Mouse (Mus musculus): ENCODE data around the gene Tns1. TPM values are rescaled to one million over a fixed set of nuclear protein-coding genes. Genes with fewer than 3 reads are reported as not detected.
"Not testable (repeated sequence)": the region's sequence is repeated elsewhere in the genome, so short reads cannot be mapped to it uniquely, and the experiment has no call there.

The Tns1 gene
- total RNA-seq, 2 experiments from 2014 or later: 193 to 196 TPM

DNA sequence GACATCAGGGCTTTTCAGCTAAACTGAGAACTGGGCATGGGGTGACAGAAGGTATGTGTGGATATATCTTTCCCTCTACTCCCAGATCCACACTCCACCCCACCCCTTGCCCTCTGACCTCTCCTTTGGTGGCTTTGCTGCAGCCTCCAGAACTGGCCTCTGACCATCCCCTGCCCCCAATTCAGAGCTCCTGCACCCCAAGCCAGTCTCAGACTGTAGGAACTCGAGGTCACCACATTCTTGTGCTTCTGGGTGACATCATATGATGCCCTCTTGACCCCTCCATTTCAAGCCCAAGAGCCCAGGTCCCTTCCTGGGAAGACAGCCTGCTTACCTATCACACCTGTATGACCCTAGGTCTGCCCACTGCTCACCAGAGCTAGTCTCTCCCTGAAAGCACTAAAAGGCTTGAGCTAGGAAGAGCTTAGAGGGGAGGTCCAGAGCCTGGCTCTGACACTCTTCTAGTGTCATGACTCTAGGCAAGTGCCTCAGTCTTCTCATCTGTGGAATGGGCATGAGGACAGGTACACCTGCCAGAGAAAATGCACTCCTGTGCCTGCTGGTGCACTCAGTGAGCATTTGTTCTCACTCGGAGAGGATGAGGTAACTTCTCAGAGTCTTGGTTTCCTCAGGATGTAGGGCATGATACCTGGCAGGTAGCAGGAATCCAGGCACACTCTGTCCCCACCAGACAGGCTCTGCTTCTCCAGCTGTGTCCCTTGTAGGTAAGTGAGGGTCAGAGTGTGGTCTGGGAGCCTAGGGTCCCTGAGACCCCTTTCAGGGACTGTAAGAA lies 214.9 kb downstream of the Tns1 start:
- no peak for DNase-seq

DNA sequence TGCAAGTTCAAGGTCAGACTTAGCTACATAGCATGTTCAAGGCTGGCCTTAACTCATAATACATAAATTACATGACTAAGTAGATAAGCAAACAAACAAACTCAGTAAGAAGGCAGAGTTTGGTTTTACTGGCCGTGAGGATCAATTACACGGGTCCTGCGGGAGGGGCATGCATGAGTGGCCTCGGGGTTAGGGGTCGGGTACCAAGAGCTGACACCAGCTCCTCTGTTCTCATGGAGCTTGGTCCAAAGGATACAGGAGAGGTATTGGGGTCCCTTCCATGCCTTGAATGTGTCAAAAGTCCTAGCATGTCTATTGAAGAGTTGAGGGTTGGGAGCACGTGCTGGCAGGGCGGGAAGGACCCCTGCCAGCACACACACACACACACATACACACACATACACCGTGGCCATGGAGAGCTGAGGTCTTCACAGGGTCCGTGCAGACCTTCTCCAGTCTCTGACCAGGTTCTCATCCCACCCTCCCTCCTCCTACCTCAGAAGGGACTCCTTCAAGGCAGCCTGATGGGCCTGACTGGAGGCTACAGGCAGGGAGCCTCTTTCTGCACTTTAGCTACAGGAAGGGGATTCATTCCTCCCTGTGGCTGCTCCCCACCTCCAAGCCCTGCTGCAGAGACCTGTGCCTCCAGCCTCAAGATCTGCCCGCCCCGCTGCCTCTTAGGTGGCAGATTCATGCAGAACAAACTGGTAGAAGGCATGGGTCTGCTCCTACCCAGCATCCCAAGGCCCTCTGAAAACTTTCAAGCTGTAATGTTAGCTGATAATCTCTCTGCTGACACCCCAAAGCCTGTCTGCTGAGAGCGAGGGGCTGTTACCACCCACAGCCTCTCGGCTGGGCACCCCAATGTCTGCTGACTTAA lies 215.9 kb downstream of the Tns1 start:
- DNase-seq: no peak

DNA sequence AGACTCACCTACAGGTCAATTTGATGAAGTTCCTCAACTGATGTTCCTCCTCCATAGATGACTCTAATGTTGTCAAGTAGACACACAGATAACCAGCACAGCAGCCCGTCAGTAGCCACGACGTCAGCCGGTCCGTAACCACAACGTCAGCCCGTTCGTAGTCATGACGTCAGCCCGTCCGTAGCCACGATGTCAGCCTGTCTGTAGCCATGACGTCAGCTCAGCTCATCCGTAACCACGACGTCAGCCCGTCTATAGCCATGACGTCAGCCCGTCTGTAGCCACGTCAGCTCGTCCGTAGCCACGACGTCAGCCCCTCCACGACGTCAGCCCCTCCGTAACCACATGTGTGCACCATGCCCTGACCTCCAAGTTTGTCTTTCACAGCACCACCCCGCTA lies 217.1 kb downstream of the Tns1 start:
- no peak for DNase-seq

DNA sequence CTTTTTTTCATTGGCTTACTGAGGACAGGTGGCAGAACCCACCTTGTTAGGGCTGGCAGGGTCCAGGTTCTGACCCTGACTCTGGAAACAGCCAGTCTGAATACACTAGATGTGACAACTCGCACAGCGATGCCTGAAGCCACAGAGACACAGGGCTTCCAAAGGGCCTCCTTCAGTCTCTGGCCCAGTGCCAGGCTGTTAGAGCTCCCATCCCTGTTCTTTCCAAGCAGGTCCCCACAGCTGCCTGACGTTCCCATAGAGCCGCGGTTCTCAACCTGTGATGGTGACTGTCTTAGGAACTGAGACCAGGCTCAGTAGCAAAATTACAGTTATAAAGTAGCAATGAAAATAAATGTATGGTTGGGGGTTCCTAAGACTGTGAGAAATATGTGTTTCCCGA lies 217.9 kb downstream of the Tns1 start:
- DNase-seq: no peak

DNA sequence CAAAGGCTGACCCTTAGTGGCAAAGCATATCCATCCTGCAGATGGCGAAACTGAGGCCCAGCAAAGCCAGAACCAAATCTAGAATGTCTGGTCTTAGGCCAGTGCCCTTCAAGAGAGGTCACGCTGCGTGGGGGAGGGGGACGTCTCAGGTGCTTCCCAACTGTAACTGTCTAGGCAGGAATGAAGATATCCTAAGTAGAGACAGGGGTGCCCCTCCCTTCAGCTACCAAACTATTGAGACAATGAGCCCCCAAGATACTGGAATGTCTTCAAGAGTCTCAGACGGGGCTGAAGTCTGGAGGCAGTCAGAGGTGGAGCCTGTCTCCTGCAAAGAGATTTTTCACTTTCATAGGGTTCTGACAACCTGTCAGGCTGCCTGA lies 218.4 kb downstream of the Tns1 start:
- no peak for DNase-seq

DNA sequence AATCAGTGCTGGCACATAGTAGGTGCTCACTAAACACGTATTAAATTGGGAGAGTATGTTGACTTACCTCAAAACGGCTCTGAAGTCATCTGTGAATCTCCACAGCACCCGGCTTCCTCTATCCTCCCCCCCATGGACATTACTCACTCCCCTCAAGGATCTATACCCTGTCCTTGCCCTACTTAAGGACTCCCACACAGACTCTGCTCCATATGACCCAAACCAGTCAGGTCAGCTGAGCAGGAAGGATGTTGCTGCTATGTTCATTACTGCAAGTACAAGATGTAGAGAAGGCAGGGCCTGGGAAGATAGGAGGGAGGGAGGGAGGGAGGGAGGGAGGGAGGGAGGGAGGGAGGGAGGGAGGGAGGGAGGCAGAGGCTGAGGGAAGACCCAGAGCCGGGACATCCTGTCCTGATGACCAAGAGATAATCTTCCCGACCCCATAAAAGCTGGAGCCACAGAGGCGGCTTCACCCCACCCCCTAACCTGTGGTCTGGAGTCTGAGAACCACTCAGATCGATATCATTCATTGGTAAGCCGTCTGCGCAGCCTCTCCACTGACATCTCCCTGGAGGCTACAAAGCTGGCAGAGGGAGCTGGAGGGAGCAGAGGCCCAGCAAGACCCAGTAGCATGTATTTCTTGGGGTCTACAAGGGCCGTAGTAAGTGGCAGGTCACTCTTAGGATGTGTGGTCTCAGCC lies 219.0 kb downstream of the Tns1 start:
- DNase-seq: no peak

DNA sequence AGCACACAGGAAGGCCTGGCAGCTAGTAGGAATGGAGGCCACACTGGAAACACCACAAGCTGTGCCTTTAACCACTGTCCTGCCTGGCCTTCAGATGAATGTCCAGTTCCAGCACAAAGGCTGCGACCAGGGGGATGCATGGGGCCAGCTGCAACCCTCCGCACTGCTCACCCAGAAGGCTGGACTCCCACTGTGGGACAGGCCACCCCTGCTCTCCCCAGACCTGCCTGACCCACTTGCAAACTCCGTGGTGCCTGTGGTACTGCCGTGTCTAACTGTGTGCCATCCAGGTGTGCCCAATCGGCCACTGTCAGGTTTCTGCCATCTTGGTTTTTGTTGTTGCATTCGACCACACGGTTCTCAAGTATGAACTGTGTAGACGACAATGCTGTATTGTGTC lies 219.6 kb downstream of the Tns1 start:
- DNase-seq: no peak

DNA sequence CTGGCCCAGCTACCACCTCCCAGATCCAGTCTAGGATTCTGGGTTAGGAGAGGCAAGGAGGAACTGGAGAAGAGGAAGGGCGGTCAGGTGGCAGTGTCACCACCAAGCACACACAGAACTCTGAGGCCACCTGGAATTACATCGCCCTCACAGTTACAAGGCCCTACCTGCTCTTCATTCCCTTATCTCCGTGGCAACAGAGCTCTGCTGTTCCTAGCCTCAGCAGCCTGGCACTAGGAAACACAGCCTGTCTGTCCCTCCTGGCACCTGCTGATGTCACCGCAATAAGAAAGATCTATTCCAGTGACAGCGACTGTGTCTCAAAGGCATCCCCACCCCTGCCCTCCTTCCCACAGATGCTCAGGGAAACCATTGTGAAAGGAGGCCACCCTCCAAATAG lies 221.2 kb downstream of the Tns1 start:
- DNase-seq: no peak

DNA sequence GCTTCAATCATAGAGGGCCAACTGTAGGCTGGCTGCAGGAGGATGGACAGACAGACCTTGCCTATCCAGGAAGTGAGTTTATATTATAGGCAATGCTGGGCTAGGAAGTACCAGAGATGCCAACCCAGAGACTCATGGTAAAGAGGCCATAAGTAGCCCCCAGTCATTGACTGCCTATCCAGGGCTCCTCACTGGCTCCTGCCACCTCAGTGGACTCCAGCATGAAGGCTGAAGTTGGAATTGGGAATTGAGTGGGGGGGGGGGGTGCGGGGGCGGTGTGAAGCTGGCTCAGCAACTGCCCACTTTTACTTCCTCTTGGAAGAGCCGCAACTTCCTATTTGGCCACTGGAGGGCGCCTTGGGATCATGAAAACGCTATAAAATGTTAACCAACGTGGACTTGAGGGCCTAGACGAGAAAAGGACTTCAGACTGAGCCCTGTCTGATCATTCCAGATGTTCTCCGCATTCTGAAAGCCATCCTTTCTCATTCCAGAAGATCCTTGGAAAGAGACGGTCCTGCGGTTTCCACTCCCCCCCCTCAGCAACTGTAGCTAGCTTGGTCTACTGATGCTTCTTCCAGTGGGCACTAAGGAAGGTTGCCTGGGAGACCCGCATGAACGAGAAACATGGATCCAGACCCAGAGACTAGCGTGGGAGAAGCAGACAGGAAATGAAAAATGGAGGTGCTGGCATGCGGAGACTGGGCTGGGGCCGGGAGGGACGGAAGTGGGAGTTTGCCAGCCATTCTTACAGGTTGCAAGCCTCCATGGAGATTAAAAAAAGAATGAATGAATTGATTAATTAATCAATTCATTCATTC lies 221.9 kb downstream of the Tns1 start:
- peak; percentile 74 for DNase-seq

DNA sequence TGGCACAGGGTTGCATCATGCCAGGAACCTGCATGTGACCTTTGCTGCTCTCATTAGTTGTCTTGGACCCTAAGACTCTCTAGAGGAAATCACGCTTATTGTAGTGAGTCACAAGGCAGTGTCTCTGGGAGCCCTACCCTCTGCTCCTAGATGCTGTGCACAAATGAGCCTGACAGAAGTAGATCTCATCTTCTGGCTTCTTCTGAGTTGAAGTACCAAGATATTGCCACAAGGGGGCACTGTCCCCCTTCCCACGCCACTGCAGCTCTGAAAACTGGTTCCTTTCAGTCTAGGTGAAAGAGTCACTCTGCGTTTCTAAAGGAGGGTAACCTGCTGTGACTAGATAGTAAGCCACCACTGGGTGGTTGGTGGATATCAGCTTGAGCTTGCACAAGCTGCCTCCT lies 222.8 kb downstream of the Tns1 start:
- peak; percentile 77 for DNase-seq

DNA sequence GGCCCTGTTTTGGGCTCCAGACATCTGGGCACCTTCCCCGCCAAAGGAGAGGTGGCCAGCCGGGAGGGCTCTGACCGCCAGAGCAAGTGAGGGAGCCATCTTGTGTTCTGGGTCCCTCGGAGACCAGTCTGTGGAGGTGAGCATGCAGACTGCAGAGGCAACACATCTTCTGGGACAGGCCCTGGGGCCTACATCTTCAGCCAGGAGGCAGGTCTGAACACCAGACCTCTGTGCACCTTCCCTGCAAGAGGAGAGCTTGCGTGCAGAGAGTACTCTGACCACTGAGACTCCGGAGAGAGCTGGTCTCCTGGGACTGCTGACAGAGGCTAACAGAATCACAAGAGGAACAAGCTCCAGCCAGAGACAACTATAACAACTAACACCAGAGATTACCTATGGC lies 228.8 kb downstream of the Tns1 start:
- not testable (repeated sequence) for DNase-seq

DNA sequence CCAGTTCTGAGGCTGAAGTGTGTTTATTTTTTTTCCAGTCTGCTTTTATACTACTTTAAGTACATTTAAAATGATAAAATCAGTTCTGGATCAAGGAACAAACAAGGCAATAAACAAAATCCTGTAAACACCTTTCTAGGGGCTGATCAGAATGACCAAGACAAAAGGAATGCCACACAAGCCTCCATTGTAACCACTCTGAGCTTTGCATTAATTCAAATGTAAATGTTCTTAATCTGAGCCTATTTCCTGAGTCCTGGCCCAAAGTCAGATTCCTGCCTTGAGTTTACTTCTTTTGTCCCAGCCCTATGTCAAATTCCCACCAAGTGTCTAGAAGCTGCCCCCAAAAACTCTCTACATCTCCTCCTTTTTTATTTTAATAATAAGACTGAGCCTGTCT lies 243.5 kb downstream of the Tns1 start:
- no peak for DNase-seq

DNA sequence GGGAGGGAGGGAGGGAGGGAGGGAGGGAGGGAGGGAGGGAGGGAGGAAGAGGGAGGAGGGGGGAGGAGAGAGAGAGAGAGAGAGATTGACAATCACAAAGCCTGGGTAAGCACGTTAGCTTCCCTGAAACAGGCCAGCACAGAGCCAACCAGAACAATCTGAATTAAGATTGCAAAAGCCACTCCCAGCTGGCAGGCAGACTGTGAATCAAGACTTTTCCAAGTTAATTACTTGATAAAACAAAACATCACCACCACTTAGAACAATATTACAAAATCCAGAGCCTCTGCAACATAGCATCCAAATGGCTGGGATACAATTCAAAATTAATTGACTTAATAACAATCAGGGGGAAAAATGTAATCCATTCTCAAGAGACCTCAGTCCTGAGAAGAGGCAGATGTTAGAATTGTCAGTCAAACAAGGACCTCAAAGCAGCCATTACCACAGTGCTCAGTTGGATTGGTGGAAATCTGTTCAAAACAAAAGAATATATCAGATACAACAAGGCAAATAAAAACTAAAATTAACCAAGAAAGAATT lies 248.5 kb downstream of the Tns1 start:
- DNase-seq: no peak

DNA sequence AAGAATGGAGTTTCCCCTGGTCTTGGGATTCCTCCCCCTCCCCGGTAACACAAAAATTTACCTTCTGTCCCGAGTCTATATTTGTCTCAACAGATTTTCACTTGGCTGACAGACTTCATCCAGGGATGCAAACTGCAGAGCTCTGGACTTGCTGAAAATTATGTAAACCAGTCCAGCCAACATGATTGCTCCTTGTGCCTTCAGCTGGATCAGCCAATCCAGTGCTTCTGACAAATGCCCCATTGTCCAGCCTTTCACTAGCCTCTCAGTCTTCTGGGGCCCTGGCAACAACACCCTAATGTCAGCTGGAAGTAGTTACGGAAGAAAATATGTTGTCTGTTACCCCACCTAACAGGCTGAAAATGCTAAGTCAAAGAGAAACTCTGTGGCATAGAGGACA lies 259.9 kb downstream of the Tns1 start:
- DNase-seq: no peak

DNA sequence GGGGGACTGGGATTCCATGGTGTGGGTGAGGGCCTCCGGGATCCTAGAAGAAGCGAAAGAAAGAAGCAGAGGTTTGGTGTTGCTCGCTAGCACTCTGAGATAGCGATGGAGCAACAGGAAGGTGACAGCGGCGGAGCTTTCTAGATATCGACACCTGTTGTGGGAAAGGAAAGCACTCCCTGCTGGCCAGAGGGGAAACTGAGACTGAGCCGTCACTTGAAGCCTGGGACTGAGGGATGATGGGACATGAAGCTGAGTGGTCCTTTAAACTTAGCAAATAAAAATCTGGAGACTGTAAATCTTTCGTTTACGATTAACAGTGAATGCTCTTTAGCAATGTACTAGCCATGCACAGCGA lies 261.2 kb downstream of the Tns1 start:
- no peak for DNase-seq

DNA sequence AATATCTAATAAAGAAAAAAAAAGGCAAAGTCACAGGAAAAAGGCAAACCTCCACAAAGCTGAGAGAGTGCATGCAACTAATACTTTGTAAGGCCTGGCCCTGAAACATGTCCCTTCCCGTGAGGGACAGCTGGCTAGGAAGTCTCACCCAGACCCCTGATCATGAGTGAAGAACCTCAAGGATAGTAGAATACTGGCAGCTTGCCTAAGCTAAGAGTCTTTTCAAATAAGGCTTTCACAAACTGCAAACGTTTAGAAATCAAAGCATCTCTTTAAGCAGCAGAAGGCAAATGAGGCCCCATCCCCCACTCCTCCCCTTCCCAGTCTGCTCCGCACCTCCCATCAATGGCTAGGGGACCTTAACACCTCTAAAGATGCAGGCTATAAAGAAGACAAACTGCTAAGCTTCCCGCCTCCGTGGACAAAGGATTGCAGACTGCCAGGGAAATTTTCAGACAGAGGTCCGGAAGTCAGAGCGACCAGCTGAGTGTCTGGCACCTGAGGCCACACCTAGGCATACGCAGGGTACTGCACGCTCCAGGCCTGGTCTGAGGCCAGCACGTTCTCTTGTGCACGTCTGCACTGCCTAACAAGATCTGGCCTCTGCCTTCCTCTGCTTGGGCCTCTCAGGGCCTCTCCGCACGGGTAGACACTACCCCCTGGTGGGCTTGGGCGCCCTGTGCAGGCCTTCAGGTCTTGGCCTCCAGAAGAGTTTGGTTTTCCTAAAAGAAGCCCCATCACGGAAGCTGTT lies 261.8 kb downstream of the Tns1 start:
- peak; percentile 76 for DNase-seq

DNA sequence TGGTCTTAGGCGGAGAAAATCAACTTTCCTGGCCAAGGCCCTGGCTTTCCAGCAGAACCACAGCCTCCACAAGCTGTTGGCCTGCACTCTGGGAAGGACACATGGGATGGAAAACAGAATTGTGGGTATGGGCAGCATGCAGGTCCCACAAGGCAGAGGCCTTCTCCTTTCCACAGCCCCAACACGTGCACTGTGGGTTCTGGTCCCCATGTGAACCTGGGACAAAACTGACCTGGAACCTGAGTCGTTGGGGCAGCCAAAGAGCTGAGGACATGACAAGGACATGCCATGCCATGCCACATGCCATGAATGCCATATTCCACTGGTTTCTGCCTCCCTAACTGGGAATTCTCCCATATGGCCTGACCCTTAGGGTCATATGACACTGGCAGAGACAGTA lies 263.8 kb downstream of the Tns1 start:
- no peak for DNase-seq

Data from gastrocnemius, postnatal 10 days (tissue).